Mouse (Mus musculus): ENCODE measurements around the gene Mrpl35. TPM values are rescaled to one million over a fixed set of nuclear protein-coding genes. Genes with fewer than 3 reads are reported as not detected.
"Not testable (repeated sequence)": the region's sequence is repeated elsewhere in the genome, so short reads cannot be mapped to it uniquely, and the experiment has no call there.

Mrpl35 gene
- total RNA-seq (2021), result 10 to 100 TPM; 28.2 to 31.0 TPM

DNA sequence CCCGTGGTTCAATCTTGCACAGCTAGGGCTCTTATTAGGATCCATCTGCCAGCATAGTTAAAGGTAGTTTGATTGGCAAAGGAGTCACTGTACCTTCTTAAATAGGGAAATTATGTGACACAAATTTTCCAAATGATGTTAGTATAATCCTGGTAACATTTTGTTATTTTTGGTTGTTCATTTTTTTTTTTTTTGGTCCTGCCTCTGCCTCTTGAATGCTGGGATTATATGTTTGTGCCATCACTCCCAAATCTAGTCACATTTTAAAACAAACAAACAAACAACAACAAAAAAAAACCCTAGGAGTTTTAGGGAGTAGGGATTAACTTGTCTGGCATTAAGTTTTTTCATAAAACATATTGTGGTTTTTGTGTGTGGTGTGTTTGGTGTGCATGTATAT is at the start of gene Mrpl35:
Gene Mrpl35, minus strand, starts transcription at position 101 of the 400 bp plus-strand sequence.
- intact Hi-C loops (cut with DNase I), result no loop called here

DNA sequence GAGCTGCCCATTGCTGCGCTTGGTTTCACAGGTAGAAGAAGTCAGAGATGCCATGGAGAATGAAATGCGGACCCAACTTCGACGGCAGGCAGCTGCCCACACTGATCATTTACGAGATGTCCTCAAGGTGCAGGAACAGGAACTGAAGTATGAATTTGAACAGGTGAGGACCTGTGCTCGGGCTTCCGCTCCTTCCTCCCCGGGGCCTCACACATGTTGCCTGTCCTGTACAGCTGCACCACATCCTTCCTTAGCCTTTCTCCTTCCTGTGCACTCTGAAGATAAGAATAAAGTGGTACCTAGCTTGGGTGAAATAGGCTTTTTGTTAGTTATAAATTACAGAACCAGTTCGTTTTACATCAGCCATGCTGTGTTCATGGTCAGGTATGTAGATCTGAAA is 44.6 kb upstream of the Mrpl35 start:
- DNase-seq (ENCODE audit: extremely low spot score in 1 of 2, low spot score in 2 of 2), result no peak

More for the DNA sequence above, at the start of gene Mrpl35:
- no peak for DNase-seq (ENCODE audit: extremely low spot score in 1 of 2, low spot score in 2 of 2)

DNA sequence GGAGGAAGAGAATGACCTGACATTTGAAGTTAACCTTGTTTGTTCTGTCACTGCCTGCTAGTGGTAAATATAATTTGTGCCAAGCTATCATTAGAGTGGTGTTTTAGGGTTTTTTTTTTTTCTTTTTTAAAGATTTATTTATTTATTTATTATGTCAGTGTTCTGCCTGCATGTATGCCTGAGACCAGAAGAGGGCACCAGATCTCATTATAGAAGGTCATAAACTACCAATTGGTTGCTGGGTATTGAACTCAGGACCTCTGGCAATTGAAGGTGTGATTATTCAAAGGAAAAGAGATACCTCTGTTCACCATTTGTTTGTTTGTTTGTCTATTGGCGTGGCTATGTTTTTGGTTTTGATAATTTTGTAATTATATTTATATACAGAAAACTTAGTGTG is 42.0 kb upstream of the Mrpl35 start:
- no peak for DNase-seq (ENCODE audit: extremely low spot score in 1 of 2, low spot score in 2 of 2)
- intact Hi-C loops (cut with DNase I), result no loop called here

More for the DNA sequence above, 44.6 kb upstream of the Mrpl35 start:
- intact Hi-C loops (cut with DNase I), result no loop called here

DNA sequence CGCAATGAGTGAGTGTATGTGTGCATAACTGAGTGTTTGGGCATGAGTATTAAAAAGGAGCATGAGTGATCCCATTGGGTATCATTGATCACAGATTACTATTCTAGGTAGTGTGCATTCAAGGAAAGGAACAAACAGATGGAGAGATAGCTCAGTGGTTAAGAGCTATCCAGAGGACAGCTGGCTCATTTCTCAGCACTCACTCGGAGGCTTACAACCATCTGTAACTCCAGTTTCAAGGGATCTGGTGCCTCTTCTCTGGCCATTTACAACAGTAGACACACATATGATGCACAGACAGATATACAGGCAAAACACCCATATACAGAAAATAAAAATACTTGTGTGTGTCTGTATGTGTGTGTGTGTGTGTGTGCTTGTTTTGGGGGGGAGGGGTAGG is 41.0 kb upstream of the Mrpl35 start:
- DNase-seq (ENCODE audit: extremely low spot score in 1 of 2, low spot score in 2 of 2), result no peak
- intact Hi-C loops (cut with DNase I), result no loop called here

DNA sequence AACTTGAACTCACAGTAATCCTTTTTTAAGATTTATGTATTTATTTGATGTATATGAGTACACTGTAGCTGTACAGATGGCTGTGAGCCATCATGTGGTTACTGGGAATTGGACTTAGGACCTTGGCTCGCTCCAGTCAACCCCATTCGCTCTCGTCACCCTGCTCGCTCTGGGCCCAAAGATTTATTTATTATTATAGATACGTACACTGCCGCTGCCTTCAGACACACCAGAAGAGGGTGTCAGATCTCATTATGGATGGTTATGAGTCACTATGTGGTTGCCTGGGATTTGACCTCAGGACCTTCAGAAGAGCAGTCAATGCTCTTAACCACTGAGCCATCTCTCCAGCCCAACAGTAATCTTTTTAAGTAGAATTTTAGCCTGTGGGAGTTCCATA is 20.1 kb upstream of the Mrpl35 start:
- intact Hi-C loops (cut with DNase I); DNase-seq (ENCODE audit: extremely low spot score in 1 of 2, low spot score in 2 of 2): not testable (repeated sequence)

DNA sequence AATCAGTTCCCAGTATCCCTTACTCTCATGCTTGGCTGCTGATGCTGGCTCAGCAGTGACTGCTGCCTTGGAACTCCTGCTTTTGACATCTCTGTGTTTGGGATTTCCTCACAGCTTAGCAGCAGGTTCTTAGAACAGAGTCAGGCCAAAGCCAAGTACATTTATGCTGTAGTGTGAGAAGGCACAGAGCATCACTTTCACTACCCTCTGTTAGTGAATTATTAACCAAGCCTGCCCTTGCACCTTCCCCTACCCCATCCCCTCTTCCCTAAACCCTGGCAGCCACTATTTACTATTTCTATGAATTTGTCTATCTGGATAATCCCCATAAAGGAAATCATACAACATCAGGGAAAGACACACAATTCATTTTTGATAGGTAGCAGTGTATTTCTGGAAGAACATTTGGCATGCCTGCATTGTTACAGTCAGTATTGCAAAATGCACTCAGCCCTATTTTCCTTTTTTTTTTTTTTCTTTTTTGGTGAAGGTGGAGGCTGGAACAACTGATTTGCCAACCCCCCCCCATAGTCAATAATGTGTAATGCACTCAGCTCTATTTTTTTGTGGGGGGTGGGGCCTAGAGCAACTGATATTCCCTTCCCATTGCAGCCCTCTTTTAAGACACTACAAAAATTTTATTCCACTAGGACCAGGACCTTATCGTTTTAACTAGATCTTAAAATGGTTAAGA is 14.0 kb upstream of the Mrpl35 start:
- intact Hi-C loops (cut with DNase I), result no loop called here
- DNase-seq (ENCODE audit: extremely low spot score in 1 of 2, low spot score in 2 of 2), result no peak

DNA sequence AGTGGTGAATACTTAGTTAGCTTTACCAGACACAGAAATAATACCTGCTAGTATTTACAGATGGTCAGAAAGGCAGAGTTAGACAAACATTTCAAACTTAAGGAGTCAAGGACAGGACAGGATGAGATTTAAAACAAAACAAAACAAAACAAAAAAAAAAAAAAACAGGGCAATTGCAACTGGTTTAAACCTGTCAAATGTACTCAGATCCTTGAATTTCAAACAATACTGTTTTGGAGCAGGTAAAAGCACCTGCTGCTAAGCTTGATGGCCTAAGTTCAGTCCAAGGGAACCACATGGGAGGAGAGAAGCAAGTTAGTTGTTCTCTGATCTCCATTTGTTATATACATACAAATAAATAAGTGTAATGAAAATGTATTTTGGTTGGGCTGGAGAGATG is 13.0 kb upstream of the Mrpl35 start:
- no peak for DNase-seq (ENCODE audit: extremely low spot score in 1 of 2, low spot score in 2 of 2)

DNA sequence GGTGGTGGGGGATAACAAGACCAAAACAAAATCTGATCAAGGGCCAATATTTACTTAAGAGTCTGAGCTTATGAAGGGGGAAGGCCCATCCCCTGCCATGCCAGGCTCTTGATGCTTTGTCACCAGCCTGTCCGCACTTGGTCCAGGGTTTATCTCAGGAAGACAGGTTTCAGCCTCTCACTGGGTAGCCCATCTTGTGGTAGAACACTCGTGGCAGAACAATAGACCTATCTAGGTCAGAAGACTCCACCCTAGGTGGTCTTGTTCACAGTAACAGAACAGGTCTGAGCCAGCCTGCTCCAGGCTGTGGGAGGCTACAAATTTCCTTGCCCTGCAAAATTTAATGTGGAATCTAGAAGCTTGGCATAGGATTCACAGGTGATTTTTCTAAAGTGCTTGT is 10.0 kb upstream of the Mrpl35 start:
- intact Hi-C loops (cut with DNase I), result no loop called here
- no peak for DNase-seq (ENCODE audit: extremely low spot score in 1 of 2, low spot score in 2 of 2)

More for the DNA sequence above, 13.0 kb upstream of the Mrpl35 start:
- intact Hi-C loops (cut with DNase I), result no loop called here

DNA sequence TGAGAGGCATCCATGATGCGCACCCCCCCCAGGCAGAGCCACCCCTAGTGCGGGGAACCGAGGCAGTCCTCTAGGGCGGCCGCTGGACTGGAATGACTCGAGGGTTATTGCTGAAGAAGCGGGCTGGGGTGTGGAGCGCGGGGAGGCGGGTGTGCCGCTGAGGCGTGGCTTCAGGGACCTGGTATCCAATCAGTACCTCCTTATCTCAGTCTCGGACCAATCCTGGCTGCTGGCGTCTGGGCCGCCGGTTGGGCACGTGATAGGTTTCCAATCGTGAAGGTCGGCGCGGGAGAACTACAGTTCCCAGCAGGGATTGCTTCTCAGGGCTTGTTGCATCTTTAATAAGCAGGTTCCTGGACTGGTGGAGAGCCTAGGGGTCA is 4.8 kb upstream of the Mrpl35 start:
- peak; percentile 97 for DNase-seq (ENCODE audit: extremely low spot score in 1 of 2, low spot score in 2 of 2)
- intact Hi-C loops (cut with DNase I), result no loop called here

DNA sequence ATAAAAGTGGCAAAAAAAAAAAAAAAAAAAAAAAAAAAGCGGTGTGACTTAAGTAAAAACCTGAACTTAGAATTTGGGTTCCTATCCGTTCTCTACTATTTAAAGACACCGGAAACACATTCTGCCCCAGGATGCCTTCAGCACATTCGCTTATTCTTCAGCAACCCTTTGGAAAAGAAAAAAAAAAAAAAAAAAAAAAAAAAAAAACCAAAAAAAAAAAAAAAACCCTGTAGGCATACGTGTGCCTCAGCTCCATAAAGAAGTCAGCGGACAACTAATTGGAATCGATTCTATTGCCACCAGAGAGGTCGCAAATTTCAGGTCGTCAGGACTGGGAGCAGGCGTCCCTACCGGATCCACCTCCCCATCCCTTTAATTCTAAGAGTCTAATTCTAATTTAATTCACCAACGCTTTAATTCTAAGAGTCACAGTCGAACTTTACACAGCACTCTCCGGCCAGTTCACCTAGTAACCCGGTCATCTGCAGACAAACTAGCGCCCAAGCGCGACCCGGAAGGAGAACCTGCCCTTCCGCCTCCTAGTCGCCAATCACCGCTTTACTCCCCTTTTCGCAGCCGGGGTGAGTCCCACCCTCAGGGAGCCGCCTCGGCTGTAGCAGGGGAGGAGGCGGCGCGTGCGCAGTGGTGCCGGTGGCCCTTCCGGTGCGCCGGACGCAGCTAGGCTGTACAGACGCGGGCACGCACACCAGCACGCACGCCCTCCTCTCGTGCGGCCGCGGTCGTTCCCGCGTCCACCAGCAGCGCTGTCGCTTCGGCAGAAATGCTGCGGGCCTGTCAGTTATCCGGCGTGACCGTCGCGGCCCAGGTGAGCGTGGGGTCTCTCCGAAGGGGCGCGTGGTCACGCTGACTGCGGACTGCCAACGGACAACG is 4.2 kb upstream of the Mrpl35 start, which contains the start of gene Immt:
Gene Immt, plus strand, starts transcription at position 642 of the 891 bp plus-strand sequence.
- intact Hi-C loops (cut with DNase I), result no loop called here
- peak; percentile 95 to 99 for DNase-seq (ENCODE audit: extremely low spot score in 1 of 2, low spot score in 2 of 2)

DNA sequence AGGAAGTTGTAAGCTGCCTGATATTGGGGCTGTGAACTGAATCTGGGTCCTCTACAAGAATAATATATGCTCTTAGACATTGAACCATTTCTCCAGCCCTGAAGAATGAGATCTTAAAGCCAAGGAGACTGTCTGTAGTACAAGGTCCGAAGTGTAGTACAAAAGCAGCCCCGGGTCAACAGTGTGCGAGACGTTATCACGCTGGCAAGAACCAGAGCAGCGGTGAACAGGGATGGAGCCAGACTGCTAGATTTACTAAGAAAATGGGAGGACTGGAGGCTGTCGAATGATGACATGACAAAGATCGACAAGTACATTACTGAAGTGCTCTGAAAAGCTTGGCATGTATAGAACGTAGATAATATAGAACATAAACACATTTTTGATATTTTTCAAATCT is 3.0 kb upstream of the Mrpl35 start:
- no peak for DNase-seq (ENCODE audit: extremely low spot score in 1 of 2, low spot score in 2 of 2)

DNA sequence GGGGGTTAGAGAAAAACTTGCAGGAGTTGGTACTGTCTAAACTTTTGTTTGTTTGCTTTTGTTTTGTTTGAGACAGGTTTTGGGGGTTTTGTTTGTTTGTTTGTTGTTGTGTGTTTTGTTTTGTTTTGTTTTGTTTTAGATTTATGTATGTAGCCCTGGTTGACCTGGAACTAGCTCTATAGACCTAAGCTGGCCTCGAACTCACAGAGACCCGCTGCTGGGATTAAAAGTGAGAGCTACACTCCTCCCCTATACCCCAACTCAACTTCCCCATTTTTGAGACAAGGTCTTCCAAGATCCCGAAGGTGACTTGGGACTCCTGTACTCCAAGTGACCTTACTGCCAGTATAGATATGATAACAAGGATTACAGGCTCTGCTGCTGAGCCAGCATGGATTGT is 2.8 kb downstream of the Mrpl35 start:
- intact Hi-C loops (cut with DNase I), result no loop called here
- no peak for DNase-seq (ENCODE audit: extremely low spot score in 1 of 2, low spot score in 2 of 2)

More for the DNA sequence above, 3.0 kb upstream of the Mrpl35 start:
- intact Hi-C loops (cut with DNase I), result no loop called here

DNA sequence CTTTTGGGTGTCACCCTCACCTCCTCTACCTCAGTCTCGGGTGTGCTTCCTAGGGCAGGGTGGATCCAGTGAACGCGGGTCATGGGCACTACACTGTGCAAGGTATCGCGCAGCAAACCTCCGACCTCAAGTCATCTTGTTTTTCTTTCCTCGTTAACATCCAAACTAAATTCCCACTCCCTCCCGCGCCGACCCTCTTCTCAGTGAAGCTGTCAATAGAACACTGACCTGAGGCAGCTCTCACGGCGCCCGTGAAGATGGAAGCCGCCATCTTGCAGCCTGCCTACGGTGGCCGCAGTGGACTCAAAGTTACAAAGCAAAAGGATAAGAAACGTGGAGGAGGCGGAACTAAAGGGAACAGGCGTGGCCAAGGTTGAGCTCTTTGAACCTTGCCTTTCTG is 3.3 kb downstream of the Mrpl35 start:
- intact Hi-C loops (cut with DNase I), result no loop called here
- DNase-seq (ENCODE audit: extremely low spot score in 1 of 2, low spot score in 2 of 2), result peak; percentile 87 to 91

DNA sequence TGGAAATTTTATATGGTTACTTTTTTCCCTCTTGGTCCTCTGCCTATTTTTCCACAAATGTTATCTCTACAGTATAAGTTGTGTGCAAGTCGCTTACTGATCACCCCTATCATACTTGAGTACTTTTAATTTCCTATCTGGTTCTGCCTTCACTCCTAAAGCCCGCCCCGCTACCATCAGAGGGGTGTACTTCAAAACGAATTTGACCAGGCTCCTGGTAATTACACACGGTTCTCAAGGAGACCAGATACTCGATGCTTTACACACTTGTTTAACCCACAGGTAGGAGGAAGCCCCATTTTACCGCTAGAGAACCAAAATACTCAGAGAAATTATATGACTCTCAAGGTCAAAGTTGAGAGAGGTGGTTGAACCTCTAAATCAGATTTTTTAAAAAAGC is 3.7 kb downstream of the Mrpl35 start:
- DNase-seq (ENCODE audit: extremely low spot score in 1 of 2, low spot score in 2 of 2), result no peak
- intact Hi-C loops (cut with DNase I), result no loop called here

DNA sequence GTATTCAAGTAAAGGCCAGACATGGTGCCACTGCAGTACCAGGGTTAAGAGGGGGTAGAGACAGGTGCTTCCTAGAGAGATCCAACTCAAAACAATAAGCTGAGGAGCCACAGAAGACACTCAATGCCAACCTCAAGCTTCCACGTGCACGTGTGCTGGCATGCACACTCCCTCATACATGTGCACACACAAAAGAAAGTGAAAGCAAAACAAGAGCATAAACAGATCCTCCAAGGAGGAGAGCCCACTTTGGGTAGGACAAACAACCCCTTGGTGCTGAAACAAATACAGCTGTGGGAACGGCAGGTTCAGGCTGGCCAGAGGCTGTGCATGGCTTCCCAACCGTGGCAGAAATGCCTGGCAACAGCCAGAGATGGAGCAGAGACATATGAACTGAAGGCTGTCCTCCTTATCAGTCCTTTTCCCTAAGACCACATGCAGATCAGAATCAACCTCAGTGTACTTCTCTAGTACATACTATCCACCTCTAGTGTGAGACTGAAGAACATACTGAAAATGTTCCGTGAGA is 6.9 kb downstream of the Mrpl35 start:
- no peak for DNase-seq (ENCODE audit: extremely low spot score in 1 of 2, low spot score in 2 of 2)
- intact Hi-C loops (cut with DNase I), result no loop called here

DNA sequence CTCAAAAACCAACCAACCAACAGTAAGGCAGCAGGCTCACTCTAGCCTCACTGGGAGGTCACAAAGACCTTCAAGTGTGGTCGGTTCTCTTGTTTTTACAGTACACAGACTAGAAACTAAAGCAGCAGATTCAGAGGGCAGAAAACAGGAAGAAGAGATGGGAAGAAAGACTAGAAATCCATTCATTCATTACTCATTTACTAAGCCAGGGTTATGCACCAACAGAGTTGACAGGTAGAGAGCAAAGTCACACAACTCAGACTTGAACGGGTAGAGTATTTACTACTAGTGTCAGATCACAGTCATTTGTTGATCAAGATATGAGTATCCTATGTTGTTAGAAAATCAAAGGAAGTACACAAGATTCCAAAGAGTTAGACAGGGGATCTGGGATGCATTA is 13.9 kb downstream of the Mrpl35 start:
- DNase-seq (ENCODE audit: extremely low spot score in 1 of 2, low spot score in 2 of 2), result no peak
- intact Hi-C loops (cut with DNase I), result no loop called here

DNA sequence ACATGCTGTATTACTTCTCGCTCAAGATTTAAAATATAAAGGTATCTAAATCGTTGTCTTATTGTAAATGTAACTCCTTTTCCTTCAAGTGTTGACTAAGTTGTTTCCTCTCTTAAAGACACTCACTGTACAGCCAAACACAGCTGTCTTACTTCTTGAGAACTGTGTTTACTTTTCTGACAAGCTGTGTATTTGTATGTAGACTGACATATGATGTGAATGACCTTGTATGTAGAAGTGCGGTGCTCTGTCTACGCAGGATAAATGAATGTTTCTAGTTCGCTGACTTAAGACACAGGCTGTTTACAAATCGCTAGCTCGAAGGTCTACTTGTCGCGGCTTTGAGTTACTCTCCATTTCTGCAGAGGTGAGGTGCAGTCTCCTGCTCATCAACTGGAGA is 16.9 kb downstream of the Mrpl35 start:
- DNase-seq (ENCODE audit: extremely low spot score in 1 of 2, low spot score in 2 of 2), result no peak
- intact Hi-C loops (cut with DNase I), result loop anchor here (5.0 to 10.0 kb wide), 3 partner anchors 198 to 665 kb away; partner anchors contain the start of gene Thnsl2

DNA sequence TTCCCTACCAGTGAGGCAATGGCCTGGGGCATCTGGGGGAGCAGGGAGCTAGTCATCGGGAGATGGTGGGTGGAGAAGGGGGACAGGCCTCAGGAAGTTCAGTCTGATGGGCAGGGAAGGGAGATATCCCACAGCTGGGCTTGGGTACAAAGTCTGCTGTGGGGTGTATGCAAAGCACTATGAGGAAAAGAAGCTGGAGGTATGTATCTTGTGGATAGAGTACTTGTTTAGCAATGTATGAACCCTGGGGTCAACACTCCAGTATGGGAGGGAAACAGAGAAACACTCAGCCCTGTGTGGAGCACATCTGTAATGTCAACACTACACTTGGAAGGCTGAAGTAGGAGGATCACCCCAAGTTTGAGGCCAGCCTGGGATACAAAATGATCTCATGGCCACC is 20.1 kb downstream of the Mrpl35 start:
- DNase-seq (ENCODE audit: extremely low spot score in 1 of 2, low spot score in 2 of 2), result no peak
- intact Hi-C loops (cut with DNase I), result loop anchor here (5.0 to 10.0 kb wide), 3 partner anchors 194 to 662 kb away; partner anchors contain the start of gene Thnsl2

DNA sequence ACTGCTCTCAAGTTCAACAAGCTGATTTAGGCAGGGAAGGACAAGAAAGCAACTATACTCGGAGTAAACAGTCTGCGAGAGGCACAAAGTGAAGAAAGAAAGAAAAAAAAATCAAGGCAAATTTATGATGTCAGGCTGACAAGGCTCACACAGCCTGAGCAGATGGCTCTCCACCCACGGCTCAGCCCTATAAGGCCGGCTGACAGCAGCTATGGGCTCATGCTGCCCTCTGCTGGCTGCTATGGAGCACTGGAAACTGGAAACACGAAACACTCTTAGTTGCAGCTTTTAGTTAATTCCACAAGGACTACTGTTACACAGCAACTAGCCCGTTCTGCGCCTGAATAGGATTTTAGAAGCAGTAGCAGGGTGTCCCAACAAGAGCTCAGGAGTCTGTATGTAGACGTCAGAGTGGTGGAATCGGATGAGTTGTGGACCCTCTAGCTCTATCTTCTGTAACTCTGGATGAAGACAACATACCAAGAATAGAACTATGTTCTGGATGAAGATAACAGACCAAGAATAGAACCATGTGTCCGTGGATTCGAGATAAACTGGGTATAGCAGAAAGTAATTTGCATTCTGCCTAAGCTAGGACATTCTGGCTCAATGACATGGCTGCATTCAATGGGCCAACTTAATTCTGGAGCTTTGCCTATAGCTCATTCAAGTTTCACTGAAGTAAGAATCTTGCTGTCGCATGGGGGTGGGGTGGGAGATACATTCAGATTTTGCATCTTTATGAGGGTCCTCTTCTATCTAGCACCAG is 22.5 kb downstream of the Mrpl35 start:
- intact Hi-C loops (cut with DNase I), result loop anchor here (5.0 to 10.0 kb wide), 5 partner anchors 97 to 659 kb away; partner anchors contain the start of genes Kdm3a, Reep1 and Thnsl2
- DNase-seq (ENCODE audit: extremely low spot score in 1 of 2, low spot score in 2 of 2), result peak; percentile 75 to 82

Measured in left cerebral cortex, postnatal 10 days (tissue).